Mouse (Mus musculus): ENCODE results near the gene Phf14.
A peak's percentile ranks its signal among the peaks of the same experiment; 100 is the strongest.
"Not testable (repeated sequence)": the region's sequence is repeated elsewhere in the genome, so short reads cannot be mapped to it uniquely, and the experiment has no call there.

The Phf14 gene

DNA sequence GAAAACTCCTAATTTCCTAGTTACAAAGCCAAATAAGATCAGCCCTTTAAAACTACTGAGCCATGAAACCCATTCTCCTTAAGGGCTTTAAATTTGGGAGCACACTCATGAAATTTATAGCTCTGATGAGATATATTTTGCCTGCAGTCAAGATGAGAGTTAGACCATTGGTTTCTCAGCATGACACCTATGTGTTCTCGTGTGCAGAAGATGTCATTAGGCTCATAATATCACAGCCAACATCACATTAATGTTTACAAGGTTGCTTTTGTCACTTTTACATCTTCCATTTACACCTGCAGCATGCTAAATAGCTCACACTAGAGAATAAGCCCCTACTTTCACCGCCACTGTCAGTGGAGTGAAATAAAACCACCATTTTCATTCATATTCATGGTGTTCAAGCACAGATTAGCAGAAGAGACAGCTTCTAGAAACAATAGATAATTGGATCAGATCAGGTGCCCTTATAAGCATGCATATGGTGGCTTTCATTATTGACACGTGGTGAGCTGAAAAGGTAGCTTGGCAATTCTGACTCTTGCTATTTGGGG, 181.9 kb downstream of the Phf14 start:
- no peak for DNase-seq (ENCODE audit: low spot score in 2 of 2)

DNA sequence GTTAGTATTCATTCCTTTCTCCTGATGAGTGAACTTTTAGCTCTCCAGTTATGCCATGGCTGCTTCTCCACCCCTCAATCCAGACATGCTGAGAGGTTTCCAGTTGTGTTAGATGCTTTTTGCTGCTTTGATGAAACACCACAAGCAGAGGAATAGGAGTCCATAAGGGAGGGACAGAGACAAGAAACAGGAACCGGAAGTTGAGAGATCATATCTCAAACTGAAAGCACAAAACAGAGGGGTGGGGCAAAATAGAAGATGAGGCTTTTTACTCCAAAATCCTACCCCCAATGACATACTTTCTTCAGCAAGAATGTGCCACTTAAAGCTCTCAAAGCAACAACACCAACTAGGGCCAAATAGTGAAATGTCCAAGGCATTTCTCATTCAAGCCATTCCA, 188.1 kb downstream of the Phf14 start:
- no peak for DNase-seq (ENCODE audit: low spot score in 2 of 2)

DNA sequence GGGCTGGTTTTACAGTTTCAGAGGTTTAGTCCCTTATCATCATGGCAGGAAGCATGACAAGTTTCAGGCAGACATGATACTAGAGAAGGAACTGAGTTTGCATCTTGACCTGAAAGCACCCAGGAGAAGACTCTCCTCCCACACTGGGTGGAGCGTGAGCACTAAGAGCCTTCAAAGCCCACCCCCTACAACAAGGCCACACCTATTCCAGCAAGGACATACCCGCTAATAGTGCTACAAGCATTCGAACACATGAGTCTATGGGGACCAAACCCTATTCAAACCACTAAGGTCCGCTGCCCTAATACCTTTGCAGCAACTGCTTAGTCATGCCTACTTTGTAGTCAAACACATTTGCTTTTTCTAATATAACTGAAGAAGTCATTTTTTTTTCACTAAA, 189.5 kb downstream of the Phf14 start:
- no peak for DNase-seq (ENCODE audit: low spot score in 2 of 2)

DNA sequence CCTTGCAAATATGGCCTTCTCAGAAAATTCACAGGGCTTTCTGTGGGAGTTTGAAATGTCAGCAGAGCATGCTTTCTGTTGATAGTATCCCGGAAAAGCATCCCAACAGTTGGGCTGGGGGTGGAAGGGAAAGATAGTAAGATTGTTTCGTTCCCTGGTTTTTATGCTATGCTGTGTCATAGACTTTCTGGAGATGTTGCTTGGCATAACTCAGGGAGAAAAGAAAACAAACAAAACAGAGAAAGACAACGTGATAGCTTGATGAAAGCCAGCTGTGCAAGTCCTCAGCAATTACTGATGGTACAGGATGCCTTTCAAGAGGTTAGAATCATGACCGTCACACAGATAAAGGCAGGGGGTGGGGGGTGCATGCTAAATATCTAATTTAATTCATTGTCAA, 197.5 kb downstream of the Phf14 start:
- DNase-seq (ENCODE audit: low spot score in 2 of 2), result no peak

DNA sequence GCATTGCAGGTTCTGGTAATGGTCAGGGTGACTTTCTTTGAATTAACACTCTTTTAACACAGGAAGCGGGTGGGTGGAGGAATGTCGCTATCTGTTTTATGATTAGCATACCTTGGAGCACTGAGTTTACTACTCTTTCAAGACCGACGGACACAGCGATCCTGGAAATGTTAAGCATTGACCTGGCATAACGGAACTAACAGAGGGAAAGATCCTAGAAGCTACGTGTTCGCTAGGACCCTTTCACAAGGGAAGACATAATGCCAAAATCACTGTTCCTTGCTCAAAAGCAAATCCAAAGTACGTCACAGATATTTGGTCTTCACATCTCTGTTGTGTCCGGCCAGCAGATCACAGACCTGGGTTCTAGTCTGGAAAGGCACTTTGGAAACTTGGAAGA, 199.7 kb downstream of the Phf14 start:
- DNase-seq (ENCODE audit: low spot score in 2 of 2), result no peak

DNA sequence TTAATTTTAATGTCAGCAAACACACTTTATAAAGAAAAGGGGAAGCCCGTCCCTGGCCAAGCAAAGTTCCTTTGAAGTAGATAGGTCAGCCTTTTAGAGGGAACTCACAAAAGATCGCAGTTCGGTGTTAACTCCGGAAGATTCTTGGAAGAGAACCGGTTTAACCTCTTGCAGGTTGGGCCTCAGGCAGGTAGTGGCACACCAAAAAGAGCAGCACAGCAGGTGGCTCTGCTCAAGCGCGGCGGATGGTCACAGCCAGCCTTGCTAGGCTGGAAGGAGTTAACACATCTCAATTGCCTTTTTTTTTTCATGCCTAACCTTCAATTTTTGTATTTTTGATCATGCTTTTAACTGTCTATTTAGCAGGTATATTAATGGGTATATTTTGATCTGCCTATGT, 200.2 kb downstream of the Phf14 start:
- DNase-seq (ENCODE audit: low spot score in 2 of 2), result no peak

DNA sequence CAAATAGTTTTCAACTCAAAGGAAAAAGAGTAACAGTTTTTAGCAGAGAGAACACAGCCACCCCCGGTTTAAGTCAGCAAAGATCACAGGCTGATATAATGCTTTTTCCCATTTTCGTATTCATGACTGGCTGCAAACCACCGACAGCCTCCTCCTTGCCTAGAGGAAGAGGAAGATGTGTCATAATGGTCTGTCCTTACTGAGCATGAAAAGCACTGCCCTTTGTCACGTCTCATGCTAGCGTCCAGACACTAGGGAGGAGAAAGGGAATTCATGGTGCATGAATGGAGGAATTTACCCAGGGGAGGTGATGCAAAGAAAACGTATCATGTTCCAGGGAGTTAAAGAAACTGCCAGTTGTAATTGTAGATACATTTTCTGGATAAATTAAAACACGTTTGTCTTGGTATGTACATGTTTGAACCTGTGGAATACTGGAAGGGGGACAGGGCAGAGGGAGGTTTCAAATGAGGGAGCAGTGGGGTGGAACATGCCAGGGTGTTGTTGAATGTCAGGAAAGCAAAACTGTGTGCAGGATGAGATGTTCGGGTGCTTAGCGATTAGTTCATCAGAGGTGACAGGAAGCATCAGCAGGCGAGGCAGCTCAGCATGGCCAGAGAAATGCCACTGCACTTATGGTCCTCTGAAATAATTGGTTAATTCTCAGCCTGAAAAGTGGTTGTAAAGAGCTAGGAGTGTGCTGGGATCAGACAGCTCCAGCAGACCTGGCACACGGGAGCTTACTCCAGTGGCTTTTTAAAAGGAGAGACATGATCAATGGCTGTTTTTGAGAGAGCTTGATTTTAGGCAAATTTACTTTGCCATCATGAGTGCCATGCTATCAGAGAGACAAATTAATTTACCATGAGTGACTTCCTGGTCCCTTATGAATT, 209.6 kb downstream of the Phf14 start:
- DNase-seq (ENCODE audit: low spot score in 2 of 2), result no peak

DNA sequence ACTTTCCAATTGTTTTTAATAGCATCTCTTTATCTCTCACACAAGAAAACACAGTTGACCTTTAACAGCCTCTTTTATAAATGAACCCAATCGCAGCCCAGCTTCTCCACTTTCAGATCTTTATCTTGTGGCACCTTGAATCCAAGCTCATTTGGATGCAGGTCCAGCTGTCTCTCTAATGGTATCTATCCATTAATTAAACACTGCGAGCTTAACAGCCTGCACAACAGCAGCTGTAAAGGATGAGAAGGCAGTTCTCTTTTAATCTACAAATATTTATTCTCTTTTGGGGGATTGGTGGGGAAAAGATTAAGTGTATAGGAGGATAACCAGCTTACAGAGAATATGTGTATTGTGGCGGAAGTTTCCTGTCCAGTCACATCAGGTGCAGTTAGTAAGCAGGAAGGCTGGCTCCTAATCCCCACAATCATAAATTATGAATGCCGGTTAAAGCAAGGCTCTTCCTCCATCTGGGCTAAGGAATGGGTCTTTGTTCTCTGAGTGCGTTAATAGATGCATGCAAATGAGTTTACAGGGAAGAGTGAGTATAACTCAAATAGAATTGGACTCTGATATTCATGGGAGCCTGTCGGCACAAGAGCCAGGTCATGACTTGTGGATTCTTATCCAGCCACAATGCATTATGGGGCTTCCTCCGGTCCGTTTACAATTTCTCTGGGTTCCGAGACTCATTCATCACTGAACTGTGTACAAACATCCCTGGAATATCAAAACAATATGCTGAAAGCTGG, 210.4 kb downstream of the Phf14 start:
- DNase-seq (ENCODE audit: low spot score in 2 of 2), result no peak

DNA sequence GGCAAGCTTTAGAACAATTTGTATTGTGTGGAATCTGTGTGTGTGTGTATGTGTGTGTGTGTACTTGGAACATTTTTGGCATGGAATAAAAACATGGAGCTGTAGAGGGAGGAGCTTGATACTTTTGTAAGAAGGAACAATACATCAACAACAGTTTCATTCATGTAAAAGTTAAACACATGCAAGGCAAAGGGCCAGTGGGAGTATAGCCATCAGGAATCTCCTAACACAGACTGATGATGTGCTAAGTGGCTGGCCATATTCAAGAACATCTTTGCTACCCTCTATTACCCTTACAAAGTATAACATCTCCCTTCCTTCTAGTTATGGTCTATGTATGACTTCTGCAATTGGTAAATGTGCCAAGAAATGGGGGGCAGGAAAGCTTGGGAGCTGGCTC, 215.2 kb downstream of the Phf14 start:
- DNase-seq (ENCODE audit: low spot score in 2 of 2), result no peak

DNA sequence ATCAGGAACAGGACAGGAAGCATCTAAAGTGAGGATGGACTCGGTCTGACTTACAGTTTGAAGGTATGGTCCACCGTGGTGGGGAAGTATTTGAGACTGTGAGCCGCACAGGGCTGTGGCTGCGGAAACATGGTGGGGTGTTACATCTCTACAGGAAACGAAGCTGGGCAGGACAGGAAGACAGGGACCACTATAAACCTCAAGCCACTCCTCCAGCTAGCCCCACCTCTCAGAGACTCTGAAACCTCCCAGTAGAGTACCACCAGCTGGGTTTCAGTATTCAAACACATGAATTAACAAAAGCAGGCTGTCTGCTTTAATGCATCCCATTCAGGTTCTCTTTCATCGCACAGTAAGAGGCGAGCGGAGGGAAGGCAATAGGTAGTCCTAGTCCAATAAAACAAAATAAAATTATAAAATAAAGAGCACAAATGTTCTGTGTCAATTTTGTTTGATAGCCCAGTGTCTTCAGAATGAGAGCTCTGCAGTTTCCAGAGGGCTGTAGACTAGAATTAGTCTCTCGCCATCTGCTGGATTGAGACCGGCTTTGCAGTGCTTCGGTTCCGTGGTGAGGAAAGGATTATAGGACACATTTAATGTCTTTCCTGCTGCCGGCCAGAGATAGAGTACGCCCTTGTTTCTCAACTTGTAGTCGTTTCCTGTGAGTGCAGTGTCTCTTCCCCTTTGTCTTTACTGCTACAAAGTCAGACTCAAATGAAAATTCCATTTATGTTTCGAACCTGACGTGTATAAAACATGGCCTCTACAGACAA, 217.6 kb downstream of the Phf14 start:
- peak in 1 of 2 experiments; percentile 23 for DNase-seq (ENCODE audit: low spot score in 2 of 2)

DNA sequence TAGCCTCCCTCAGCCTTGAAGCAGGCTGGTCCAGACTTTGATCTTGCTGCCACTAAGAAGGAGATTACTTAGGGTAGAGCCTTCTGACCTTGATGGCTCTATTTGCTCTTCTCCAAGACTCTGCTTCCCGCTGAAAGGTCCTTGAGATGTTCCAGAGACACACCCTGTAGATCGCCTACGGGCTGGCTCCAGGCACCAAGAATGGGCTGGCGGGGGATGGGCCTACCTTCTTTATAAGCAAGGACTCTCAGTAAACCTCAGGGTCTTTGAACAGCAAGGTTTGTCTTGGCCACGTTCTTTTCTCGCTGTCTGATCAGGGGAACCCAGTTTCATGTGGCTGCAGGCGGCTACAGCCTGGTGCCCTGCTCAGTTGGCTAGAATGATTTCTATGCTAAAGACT, 219.0 kb downstream of the Phf14 start:
- not testable (repeated sequence) for DNase-seq (ENCODE audit: low spot score in 2 of 2)

DNA sequence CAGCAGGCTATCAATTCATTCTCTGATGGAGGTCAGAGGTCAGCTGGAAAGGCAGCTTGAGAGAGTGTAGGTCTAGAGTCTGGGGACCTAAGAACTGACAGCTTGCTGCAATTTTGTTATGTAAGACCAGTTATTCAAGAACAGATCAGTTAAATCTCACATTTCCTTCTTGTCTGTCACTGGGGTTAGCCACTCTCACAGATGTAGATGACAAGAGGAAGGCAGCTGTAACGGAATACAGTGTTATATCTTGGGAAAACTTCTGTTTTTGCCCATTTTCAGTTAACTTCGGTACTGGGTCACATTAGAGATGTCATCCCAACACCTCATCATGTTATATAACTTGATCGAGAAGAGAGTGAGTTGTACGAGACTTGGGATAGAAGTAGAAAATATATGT, 219.7 kb downstream of the Phf14 start:
- no peak for DNase-seq (ENCODE audit: low spot score in 2 of 2)
